Mouse (Mus musculus) layer of hippocampus, postnatal 14 days (tissue): Measurements from ENCODE around the gene Hyal3. TPM values are rescaled to one million over a fixed set of nuclear protein-coding genes. Genes with fewer than 3 reads are reported as not detected.
"Not testable (repeated sequence)": the region's sequence is repeated elsewhere in the genome, so short reads cannot be mapped to it uniquely, and the experiment has no call there.

Experiments used
- DNase-seq, 2 experiments: peaks; one replicate each; pipeline ENCODE4 v3.0.0; 2021 to 2022; ENCODE audit warnings: low spot score in 2 of 2, mixed read lengths in 1 of 2
- total RNA-seq, 2 experiments: library from RNA; stranded (reverse); gene quantifications; 2 replicates each; pipeline ENCODE4 v1.2.3; 2021

Gene Hyal3
- total RNA-seq, 2 experiments from 2014 or later: 0.95 to 1.5 TPM

GRCm38 (mm10) chr9:107549297-107550074 is 31.1 kb upstream of the Hyal3 start:
- no peak for DNase-seq

GRCm38 (mm10) chr9:107550491-107551116 is 30.0 kb upstream of the Hyal3 start:
- no peak for DNase-seq

GRCm38 (mm10) chr9:107551117-107551889 is 29.3 kb upstream of the Hyal3 start, which contains the start of gene Rassf1:
Rassf1 (plus strand) TSS chr9:107551555.
- DNase-seq: no peak

- no peak for DNase-seq
Measured at GRCm38 (mm10) chr9:107551890-107552355, 28.7 kb upstream of the Hyal3 start.

- DNase-seq: no peak
Measured at GRCm38 (mm10) chr9:107552690-107553393, 27.8 kb upstream of the Hyal3 start.

GRCm38 (mm10) chr9:107553541-107554318 is 26.9 kb upstream of the Hyal3 start:
- no peak for DNase-seq

GRCm38 (mm10) chr9:107554319-107554825 is 26.2 kb upstream of the Hyal3 start:
- DNase-seq: peak; percentile 87 to 96

GRCm38 (mm10) chr9:107555031-107555457 is 25.6 kb upstream of the Hyal3 start:
- DNase-seq: no peak

- DNase-seq: no peak
Measured at GRCm38 (mm10) chr9:107555701-107556100, 24.9 kb upstream of the Hyal3 start.

GRCm38 (mm10) chr9:107556346-107556745 is 24.3 kb upstream of the Hyal3 start:
- no peak for DNase-seq

GRCm38 (mm10) chr9:107563029-107563581 is 17.5 kb upstream of the Hyal3 start, which contains the start of gene Tusc2:
Tusc2 (plus strand) TSS chr9:107563255.
- DNase-seq: peak; percentile 90 to 97

GRCm38 (mm10) chr9:107565556-107565955 is 15.1 kb upstream of the Hyal3 start:
- DNase-seq: not testable (repeated sequence)

- DNase-seq: peak; percentile 58 to 70
Measured at GRCm38 (mm10) chr9:107566041-107566709, 14.4 kb upstream of the Hyal3 start.

- DNase-seq: no peak
Measured at GRCm38 (mm10) chr9:107566855-107567254, 13.8 kb upstream of the Hyal3 start.

- DNase-seq: no peak
Measured at GRCm38 (mm10) chr9:107567702-107568319, 12.8 kb upstream of the Hyal3 start, which contains the start of gene Hyal2. Hyal2 (plus strand) TSS chr9:107567945.

- peak; percentile 88 to 89 for DNase-seq
Measured at GRCm38 (mm10) chr9:107568331-107569261, 12.0 kb upstream of the Hyal3 start.

- no peak for DNase-seq
Measured at GRCm38 (mm10) chr9:107569270-107569669, 11.3 kb upstream of the Hyal3 start.
